Comparison of ENCODE assay signal across 32 mouse cellular contexts in the genomic region with DNA sequence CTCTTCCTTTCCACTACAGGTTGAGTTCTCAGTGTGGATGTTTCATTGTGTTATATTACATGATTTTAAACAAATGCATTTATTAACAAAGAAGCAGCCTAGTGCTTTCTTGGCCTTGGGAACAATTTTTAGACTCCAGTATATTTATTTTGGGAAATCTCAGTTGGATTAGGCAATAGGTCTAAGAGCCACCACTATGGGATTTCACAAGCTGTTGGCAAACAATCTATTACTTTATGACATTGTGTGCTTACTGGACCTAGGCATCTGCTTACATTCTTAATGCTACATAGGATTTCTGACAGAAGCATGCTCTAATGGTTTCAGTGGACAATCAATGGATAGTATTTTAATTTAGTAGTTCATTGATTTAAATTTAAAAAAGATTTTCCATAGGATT. TPM values are rescaled to one million over a fixed set of nuclear protein-coding genes. Genes with fewer than 3 reads are reported as not detected.
"Had no signal": no experiment of that assay in that cellular context is flagged by ENCODE, and none has a peak within 500 bp of the region (broad histone marks: within the 10 kb centered on the region; RNA-seq: fewer than 3 reads in every experiment).

No protein-coding gene starts in this region.

- H3K27ac ChIP-seq: heart, adult 2 months; heart, embryonic 13.5 days; heart, embryonic 15.5 days; hindbrain, embryonic 13.5 days; hindbrain, embryonic 15.5 days; hindbrain, postnatal 0 days; kidney, embryonic 15.5 days; kidney, postnatal 0 days; limb, embryonic 13.5 days had no signal

- H3K4me1 ChIP-seq: heart, embryonic 13.5 days; heart, embryonic 15.5 days; hindbrain, embryonic 13.5 days; hindbrain, embryonic 15.5 days; kidney, embryonic 15.5 days; limb, embryonic 13.5 days had no signal

- H3K4me2 ChIP-seq: heart, embryonic 11.5 days; heart, embryonic 13.5 days; heart, embryonic 15.5 days; hindbrain, embryonic 13.5 days; hindbrain, embryonic 15.5 days; kidney, embryonic 15.5 days; limb, embryonic 13.5 days had no signal

- H3K4me3 ChIP-seq: heart, adult 2 months; heart, embryonic 13.5 days; heart, embryonic 15.5 days; hindbrain, embryonic 13.5 days; hindbrain, embryonic 15.5 days; kidney, embryonic 15.5 days; limb, embryonic 13.5 days had no signal

- DNase-seq: forebrain, postnatal 0 days; gastrocnemius, postnatal 14 days; gastrocnemius, postnatal 36 days; heart, adult 2 months; heart, postnatal 14 days; heart, postnatal 36 days; kidney, adult 11 months; kidney, adult 2 months; kidney, adult 9 months; kidney, postnatal 14 days; kidney, postnatal 36 days; layer of hippocampus, adult 9-11 months; layer of hippocampus, postnatal 36 days; left cerebral cortex, postnatal 4 days had no signal

- ATAC-seq: forebrain, postnatal 0 days; hindbrain, postnatal 0 days; intestine, embryonic 16.5 days had no signal

- H3K27me3 ChIP-seq: heart, embryonic 13.5 days; heart, embryonic 15.5 days; hindbrain, embryonic 13.5 days; hindbrain, embryonic 15.5 days; kidney, embryonic 15.5 days; limb, embryonic 13.5 days had no signal

- H3K9ac ChIP-seq: forebrain, postnatal 0 days; heart, embryonic 13.5 days; heart, embryonic 15.5 days; hindbrain, embryonic 13.5 days; hindbrain, embryonic 15.5 days; kidney, embryonic 15.5 days; limb, embryonic 13.5 days had no signal

- H3K9me3 ChIP-seq: heart, embryonic 13.5 days; heart, embryonic 15.5 days; hindbrain, embryonic 13.5 days; hindbrain, embryonic 15.5 days; kidney, embryonic 15.5 days; limb, embryonic 13.5 days had no signal

- H3K36me3 ChIP-seq: heart, embryonic 13.5 days; heart, embryonic 15.5 days; hindbrain, embryonic 13.5 days; hindbrain, embryonic 15.5 days; kidney, embryonic 15.5 days; limb, embryonic 13.5 days had no signal

RNA-seq across cellular contexts. Expression of a gene that starts 26.0 kb away (rescaled TPM):
- total RNA-seq: gastrocnemius, adult 18-20 months; gastrocnemius, adult 8-10 months; gastrocnemius, postnatal 14 days; gastrocnemius, postnatal 36 days; granulocyte monocyte progenitor cell, adult 5-6 weeks; heart, adult 2 months; heart, postnatal 14 days; heart, postnatal 36 days; hematopoietic stem cell, adult 5-6 weeks; layer of hippocampus, postnatal 36 days; left cerebral cortex, adult 18-20 months had no signal
- polyA plus RNA-seq: heart, embryonic 11.5 days; heart, embryonic 13.5 days; intestine, embryonic 14.5 days; intestine, embryonic 16.5 days; kidney, adult 2 months; kidney, embryonic 15.5 days; large intestine, adult 2 months; limb, embryonic 11.5 days had no signal
